Mouse (Mus musculus) left cerebral cortex, postnatal 4 days (tissue): ENCODE measurements around the gene Tsga10ip. TPM values are rescaled to one million over a fixed set of nuclear protein-coding genes. Genes with fewer than 3 reads are reported as not detected.
"Not testable (repeated sequence)": the region's sequence is repeated elsewhere in the genome, so short reads cannot be mapped to it uniquely, and the experiment has no call there.

ENCODE experiments used
- DNase-seq: peaks from one replicate; pipeline ENCODE4 v3.0.0-alpha.2; 2022
- intact Hi-C: fragments of 180-260 bp; cut with DNase I; formaldehyde crosslinking; loops from one replicate; pipeline ENCODE4 v1.15.1; 2025
- total RNA-seq, 2 experiments: library from RNA; stranded (reverse); gene quantifications; 2 replicates each; pipeline ENCODE4 v1.2.3; 2021

Gene Tsga10ip
- total RNA-seq, 2 experiments from 2014 or later, result not detected

- peak; percentile 73 for DNase-seq
- intact Hi-C loops, result no loop called here
Measured at GRCm38 (mm10) chr19:5424092-5424781, 21.9 kb upstream of the Tsga10ip start.

GRCm38 (mm10) chr19:5423561-5423960, 21.2 kb upstream of the Tsga10ip start:
- intact Hi-C loops, result no loop called here
- no peak for DNase-seq

- intact Hi-C loops, result no loop called here
- no peak for DNase-seq
Measured at GRCm38 (mm10) chr19:5422895-5423443, 20.6 kb upstream of the Tsga10ip start.

- intact Hi-C loops, result no loop called here
- DNase-seq, result peak; percentile 16
Measured at GRCm38 (mm10) chr19:5422267-5422666, 19.9 kb upstream of the Tsga10ip start.

- intact Hi-C loops, result no loop called here
- no peak for DNase-seq
Measured at GRCm38 (mm10) chr19:5421784-5422183, 19.5 kb upstream of the Tsga10ip start.

GRCm38 (mm10) chr19:5420579-5420978, 18.3 kb upstream of the Tsga10ip start:
- intact Hi-C loops, result no loop called here
- DNase-seq, result no peak

GRCm38 (mm10) chr19:5419630-5420029, 17.3 kb upstream of the Tsga10ip start:
- intact Hi-C loops, result no loop called here
- DNase-seq, result no peak

- DNase-seq, result no peak
- intact Hi-C loops, result no loop called here
Measured at GRCm38 (mm10) chr19:5418750-5419466, 16.6 kb upstream of the Tsga10ip start.

GRCm38 (mm10) chr19:5414534-5414957, 12.2 kb upstream of the Tsga10ip start:
- intact Hi-C loops, result no loop called here

GRCm38 (mm10) chr19:5413840-5414239, 11.5 kb upstream of the Tsga10ip start:
- DNase-seq, result no peak
- intact Hi-C loops, result no loop called here

More at GRCm38 (mm10) chr19:5414534-5414957, 12.2 kb upstream of the Tsga10ip start:
- no peak for DNase-seq

GRCm38 (mm10) chr19:5411961-5412360, 9.6 kb upstream of the Tsga10ip start:
- no peak for DNase-seq
- intact Hi-C loops, result no loop called here

GRCm38 (mm10) chr19:5410641-5411040, 8.3 kb upstream of the Tsga10ip start:
- intact Hi-C loops, result no loop called here
- DNase-seq, result no peak

- intact Hi-C loops, result no loop called here
- peak; percentile 30 for DNase-seq
Measured at GRCm38 (mm10) chr19:5409068-5409467, 6.7 kb upstream of the Tsga10ip start.

- DNase-seq, result no peak
- intact Hi-C loops, result no loop called here
Measured at GRCm38 (mm10) chr19:5408057-5409001, 6.0 kb upstream of the Tsga10ip start.

- intact Hi-C loops, result no loop called here
- DNase-seq, result peak; percentile 51
Measured at GRCm38 (mm10) chr19:5407133-5407532, 4.8 kb upstream of the Tsga10ip start.

GRCm38 (mm10) chr19:5406531-5407126, 4.3 kb upstream of the Tsga10ip start:
- DNase-seq, result peak; percentile 29
- intact Hi-C loops, result not testable (repeated sequence)

GRCm38 (mm10) chr19:5405924-5406323, 3.6 kb upstream of the Tsga10ip start:
- intact Hi-C loops, result no loop called here
- DNase-seq, result no peak

GRCm38 (mm10) chr19:5401073-5401472, 1.3 kb downstream of the Tsga10ip start:
- intact Hi-C loops, DNase-seq: not testable (repeated sequence)

GRCm38 (mm10) chr19:5395371-5395770, 7.0 kb downstream of the Tsga10ip start:
- intact Hi-C loops, result no loop called here
- no peak for DNase-seq

GRCm38 (mm10) chr19:5394168-5394567, 8.2 kb downstream of the Tsga10ip start:
- DNase-seq, result no peak
- intact Hi-C loops, result no loop called here
